Mouse (Mus musculus) liver, adult 2 months (tissue): ENCODE measurements at regions not wholly inside any gene's neighbourhood (a gene's known extent, or its start where the extent isn't known, plus 50 kb on each side); places are given as distances from the start of the nearest gene placed in this dataset.

Source experiments
- DNase-seq: peaks from one replicate; pipeline ENCODE4 v3.0.0-alpha.2; 2011; ENCODE audit warnings: low read depth, low spot score; ENCODE audit errors: extremely low read depth
- H3K27ac ChIP-seq: fragments of 200-500 bp; replicated peaks from 2 replicates; pipeline ENCODE4 v1.5.1; 2012; ENCODE audit warnings: low read depth, mild to moderate bottlenecking, control low read depth, inconsistent platforms, low read length; ENCODE audit not compliant: insufficient read depth
- H3K27me3 ChIP-seq: fragments of 200-500 bp; 2 replicates; pipeline ENCODE4 v1.6.1; 2012; ENCODE audit warnings: mild to moderate bottlenecking, moderate library complexity, low read length, inconsistent platforms; ENCODE audit not compliant: control insufficient read depth, insufficient read depth
- H3K36me3 ChIP-seq: fragments of 200-500 bp; 2 replicates; pipeline ENCODE4 v1.6.1; 2012; ENCODE audit warnings: low read length, inconsistent platforms; ENCODE audit not compliant: control insufficient read depth, insufficient read depth
- H3K4me1 ChIP-seq: fragments of 200-500 bp; 2 replicates; pipeline ENCODE4 v1.6.1; 2011; ENCODE audit warnings: low read length; ENCODE audit not compliant: control insufficient read depth, insufficient read depth
- H3K4me3 ChIP-seq: fragments of 200-500 bp; 2 replicates; pipeline ENCODE4 v1.5.1; 2011; ENCODE audit warnings: low read depth, mild to moderate bottlenecking, control low read depth, low read length, moderate library complexity; ENCODE audit not compliant: insufficient read depth
- H3K79me2 ChIP-seq: fragments of 200-500 bp; 2 replicates; pipeline ENCODE4 v1.6.1; 2012; ENCODE audit warnings: inconsistent platforms, mild to moderate bottlenecking, low read length, moderate library complexity; ENCODE audit not compliant: control insufficient read depth, insufficient read depth
- H3K9ac ChIP-seq: fragments of 200-500 bp; 2 replicates; pipeline ENCODE4 v1.6.1; 2012; ENCODE audit warnings: low read depth, mild to moderate bottlenecking, control low read depth, inconsistent platforms, low read length
- CTCF ChIP-seq: fragments of 200-500 bp; IDR thresholded peaks from 2 replicates; pipeline ENCODE4 v1.5.1; 2011; ENCODE audit warnings: low read depth, low read length, control low read depth
- POLR2A ChIP-seq: fragments of 200-500 bp; IDR thresholded peaks from 2 replicates; pipeline ENCODE4 v1.6.1; 2011; ENCODE audit warnings: low read length, control low read depth; ENCODE audit not compliant: insufficient read depth; ENCODE audit errors: extremely low read depth
- WGBS: fragments of 180-500 bp; shearing (Covaris S2); methylation state at CpG from one replicate; pipeline ENCODE4 v1.1.7; 2018; 5-methylcytosine and 5-hydroxymethylcytosine counted together

GRCm38 (mm10) chr13:39226829-39227228 is 266.2 kb upstream of the Slc35b3 start:
- Histone ChIP-seq H3K9ac (no peak overlapping the region), H3K79me2 (no peaks in the 10 kb centered on the region), H3K27me3 (no peaks in the 10 kb centered on the region; the same call in 1 of the 2 replicates), H3K4me1 (no peaks in the 10 kb centered on the region), H3K36me3 (no peaks in the 10 kb centered on the region), H3K27ac (no peak overlapping the region), H3K4me3 (no peak overlapping the region)
- WGBS = 59% methylated on average over 4 of the region's 4 CpGs
- DNase-seq = no peak
- TF ChIP-seq POLR2A (no peak), CTCF (no peak)

GRCm38 (mm10) chr13:39225651-39226050 is 265.0 kb upstream of the Slc35b3 start:
- no peaks in the 10 kb centered on the region for H3K79me2 ChIP-seq
- H3K4me1 ChIP-seq = no peaks in the 10 kb centered on the region
- H3K4me3 ChIP-seq = no peak overlapping the region
- no peak for TF ChIP-seq CTCF
- no peak for TF ChIP-seq POLR2A
- WGBS = 89% methylated on average over 6 of the region's 6 CpGs
- no peak overlapping the region for H3K9ac ChIP-seq
- DNase-seq = no peak
- H3K27ac ChIP-seq = no peak overlapping the region
- H3K27me3 ChIP-seq = no peaks in the 10 kb centered on the region; the same call in 1 of the 2 replicates
- no peaks in the 10 kb centered on the region for H3K36me3 ChIP-seq

- Histone ChIP-seq H3K79me2 (no peaks in the 10 kb centered on the region), H3K36me3 (no peaks in the 10 kb centered on the region), H3K27me3 (no peaks in the 10 kb centered on the region), H3K4me1 (no peaks in the 10 kb centered on the region), H3K27ac (no peak overlapping the region), H3K4me3 (no peak overlapping the region), H3K9ac (no peak overlapping the region)
- WGBS = 91% methylated on average over 8 of the region's 8 CpGs
- no peak for DNase-seq
- no peak for TF ChIP-seq CTCF
- TF ChIP-seq POLR2A = no peak
Measured at GRCm38 (mm10) chr13:39211076-39211475, 250.4 kb upstream of the Slc35b3 start.

GRCm38 (mm10) chr13:39183715-39184179 is 223.1 kb upstream of the Slc35b3 start:
- Histone ChIP-seq H3K36me3 (no peaks in the 10 kb centered on the region), H3K4me1 (no peaks in the 10 kb centered on the region), H3K27ac (no peak overlapping the region), H3K9ac (no peak overlapping the region), H3K4me3 (no peak overlapping the region), H3K79me2 (no peaks in the 10 kb centered on the region), H3K27me3 (no peaks in the 10 kb centered on the region)
- TF ChIP-seq CTCF (no peak), POLR2A (no peak)
- WGBS = 28% methylated on average over 2 of the region's 2 CpGs
- DNase-seq = peak; percentile 6

- Histone ChIP-seq H3K27ac (no peak overlapping the region), H3K36me3 (no peaks in the 10 kb centered on the region), H3K4me3 (no peak overlapping the region), H3K4me1 (no peaks in the 10 kb centered on the region), H3K9ac (no peak overlapping the region), H3K79me2 (no peaks in the 10 kb centered on the region), H3K27me3 (no peaks in the 10 kb centered on the region)
- 66% methylated on average over 2 of the region's 2 CpGs for WGBS
- DNase-seq = no peak
- no peak for TF ChIP-seq POLR2A
- no peak for TF ChIP-seq CTCF
Measured at GRCm38 (mm10) chr13:39161980-39162379, 201.3 kb upstream of the Slc35b3 start.

GRCm38 (mm10) chr13:39127942-39128341 is 167.3 kb upstream of the Slc35b3 start:
- no peaks in the 10 kb centered on the region for H3K79me2 ChIP-seq
- WGBS = 72% methylated on average over 1 of the region's 1 CpGs
- no peak overlapping the region for H3K4me3 ChIP-seq
- TF ChIP-seq POLR2A = no peak
- no peak for TF ChIP-seq CTCF
- H3K36me3 ChIP-seq = no peaks in the 10 kb centered on the region
- H3K27me3 ChIP-seq = no peaks in the 10 kb centered on the region
- no peak overlapping the region for H3K27ac ChIP-seq
- no peak overlapping the region for H3K9ac ChIP-seq
- H3K4me1 ChIP-seq = no peaks in the 10 kb centered on the region
- no peak for DNase-seq
